Mouse (Mus musculus): Measurements from ENCODE around the gene Myh10.

DNA sequence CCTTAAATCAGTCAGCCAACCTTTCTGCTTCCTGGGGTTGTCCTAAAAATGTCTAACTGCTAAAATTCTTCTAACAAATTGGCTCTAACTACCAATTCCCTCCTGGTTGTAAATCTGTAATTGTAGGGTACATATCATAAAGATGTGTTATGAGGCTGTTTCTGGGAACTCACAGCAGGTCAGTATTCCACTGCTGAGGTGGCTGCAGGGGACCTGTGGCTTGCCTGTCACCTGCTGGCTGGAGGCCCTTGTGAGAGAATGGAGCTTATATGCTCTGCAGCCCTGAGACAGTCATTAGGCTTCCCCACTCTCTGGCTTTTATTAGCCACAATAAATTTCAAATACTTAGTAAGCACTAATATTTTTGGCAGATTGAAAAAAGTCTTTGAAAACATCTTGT is 87.5 kb downstream of the Myh10 start:
- TF ChIP-seq CTCF (IDR thresholded peaks at IDR 0.05; ENCODE audit: low read depth), result no peak
- TF ChIP-seq EP300 (IDR thresholded peaks at IDR 0.05; ENCODE audit: low read depth), result no peak

Measured in liver, embryonic 14.5 days (tissue).